Mouse (Mus musculus) induced T-regulatory cell, adult 2 months (primary cell): ENCODE data around the gene Acsf2.
A peak's percentile ranks its signal among the peaks of the same experiment; 100 is the strongest.

Experiments used
- DNase-seq: peaks from one replicate; pipeline ENCODE4 v3.0.0-alpha.2; 2012; ENCODE audit warnings: low read depth

The Acsf2 gene

GRCm38 (mm10) chr11:94548041-94548784 is 53.5 kb downstream of the Acsf2 start:
- DNase-seq = no peak

DNA sequence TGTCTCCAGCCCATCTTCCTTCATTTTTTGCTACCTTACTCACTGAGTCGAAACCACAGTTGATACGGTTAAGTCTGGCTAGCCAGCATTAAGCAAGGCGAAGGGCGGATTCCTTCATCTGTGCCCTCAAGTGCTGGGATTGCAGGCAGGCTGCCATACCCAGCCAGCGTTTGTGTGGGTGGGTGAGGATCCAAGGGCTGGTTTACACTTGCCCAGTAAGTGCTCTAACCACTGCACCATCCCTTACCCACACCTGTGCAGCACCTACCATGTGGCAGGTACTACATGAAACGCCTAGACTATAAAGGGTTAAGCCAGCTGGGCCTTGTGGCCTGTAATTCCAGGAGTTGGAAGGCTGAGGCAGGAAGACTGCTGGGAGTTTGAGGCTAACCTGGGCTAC is 54.4 kb downstream of the Acsf2 start:
- DNase-seq = no peak

DNA sequence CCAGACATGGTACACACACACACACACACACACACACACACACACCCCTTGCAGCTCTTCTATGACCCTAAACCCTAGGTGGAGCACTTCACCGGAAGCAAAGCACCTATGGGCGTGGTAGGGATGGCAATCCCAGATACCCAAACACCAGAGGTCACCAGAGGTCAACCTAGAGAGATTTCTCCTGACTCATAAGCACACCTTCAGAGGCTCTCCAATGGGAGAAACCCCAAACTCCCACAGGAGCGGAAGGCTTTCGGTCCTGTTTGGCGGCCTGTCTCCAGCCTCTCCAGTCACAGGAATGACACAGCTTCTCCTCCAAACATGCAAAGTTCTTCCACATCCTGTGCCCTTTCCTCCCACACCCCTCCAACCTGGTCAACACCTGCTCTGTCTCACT is 55.3 kb downstream of the Acsf2 start:
- DNase-seq = no peak

DNA sequence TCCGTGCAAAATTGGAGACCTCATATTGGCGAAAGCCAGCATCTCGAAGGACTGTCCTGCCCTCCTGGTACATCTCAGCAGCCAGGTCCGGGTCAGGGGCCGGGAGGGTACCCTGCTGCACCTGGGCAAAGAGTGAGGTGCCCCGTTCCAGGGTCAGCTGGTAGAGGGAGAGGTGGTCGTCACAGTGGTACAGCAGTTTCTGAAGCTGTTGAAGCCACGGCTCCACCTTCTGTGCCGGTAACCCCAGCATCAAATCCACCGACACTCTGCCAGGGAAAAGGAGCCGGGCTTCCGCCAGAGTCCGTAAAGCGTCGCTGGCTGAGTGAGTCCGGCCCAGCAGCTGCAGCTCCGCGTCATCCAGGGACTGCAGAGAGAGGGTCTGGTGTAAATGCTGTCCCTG is 57.2 kb downstream of the Acsf2 start:
- DNase-seq = no peak

GRCm38 (mm10) chr11:94543932-94544331 is 57.7 kb downstream of the Acsf2 start:
- DNase-seq = peak; percentile 70

DNA sequence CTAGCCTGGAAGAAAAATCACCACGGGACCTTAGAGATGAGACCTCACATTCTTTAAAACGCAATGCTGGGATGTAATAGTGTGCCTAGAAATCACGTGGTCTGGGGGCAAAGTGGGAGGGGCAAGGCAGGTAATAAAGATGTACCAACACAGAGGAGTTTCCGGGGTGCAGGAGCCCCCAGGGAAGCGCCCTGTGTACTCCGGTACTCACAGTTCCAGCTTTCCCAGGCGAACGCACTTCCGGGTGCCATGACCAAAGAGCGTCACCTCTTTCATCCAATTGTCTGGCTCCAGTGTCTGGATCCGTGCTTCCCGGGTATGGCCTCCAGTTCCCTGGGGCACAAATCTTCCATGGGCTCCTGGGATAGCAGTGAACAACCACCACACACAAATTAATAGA is 58.3 kb downstream of the Acsf2 start:
- DNase-seq = no peak

DNA sequence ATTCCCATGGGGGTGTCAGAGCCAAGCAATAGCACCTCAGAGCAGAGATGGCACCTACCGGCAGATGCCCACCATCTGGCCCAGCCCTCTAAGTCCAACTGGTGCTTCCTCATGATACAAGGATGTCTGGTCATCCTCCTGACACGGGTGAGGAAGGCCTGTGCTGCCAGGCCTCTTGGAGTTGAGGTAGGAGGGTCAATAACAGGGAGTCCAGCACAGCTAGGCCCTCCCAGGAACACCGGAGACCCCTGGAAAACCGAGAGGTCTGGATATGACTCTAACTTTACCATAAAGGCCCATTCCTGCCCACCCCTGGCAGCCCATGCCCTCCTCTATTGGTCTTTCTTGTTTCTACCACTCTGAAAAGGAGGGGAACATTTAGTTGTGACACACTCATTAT is 59.3 kb downstream of the Acsf2 start:
- no peak for DNase-seq

DNA sequence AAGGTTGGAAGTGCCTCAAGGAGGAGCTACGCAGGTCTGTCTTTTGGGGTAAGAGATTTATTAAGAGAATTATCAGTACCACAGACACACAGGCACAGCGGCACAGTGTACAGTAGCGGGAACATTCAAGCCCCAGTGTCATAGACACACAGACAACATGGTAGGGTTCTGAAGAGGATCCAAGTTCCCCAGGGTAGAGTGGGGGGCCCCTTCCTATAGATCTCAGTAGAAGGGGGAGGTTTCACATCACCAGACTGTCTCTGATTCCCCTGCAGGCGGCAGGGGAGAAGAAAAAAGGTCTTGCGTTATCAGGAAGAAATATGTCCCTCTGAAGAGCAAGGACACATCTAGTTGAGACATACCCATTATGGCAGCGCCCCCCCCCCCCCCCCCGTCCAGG is 61.9 kb downstream of the Acsf2 start:
- DNase-seq = no peak

GRCm38 (mm10) chr11:94538733-94539292 is 62.9 kb downstream of the Acsf2 start:
- no peak for DNase-seq

GRCm38 (mm10) chr11:94533171-94533570 is 68.5 kb downstream of the Acsf2 start:
- no peak for DNase-seq

DNA sequence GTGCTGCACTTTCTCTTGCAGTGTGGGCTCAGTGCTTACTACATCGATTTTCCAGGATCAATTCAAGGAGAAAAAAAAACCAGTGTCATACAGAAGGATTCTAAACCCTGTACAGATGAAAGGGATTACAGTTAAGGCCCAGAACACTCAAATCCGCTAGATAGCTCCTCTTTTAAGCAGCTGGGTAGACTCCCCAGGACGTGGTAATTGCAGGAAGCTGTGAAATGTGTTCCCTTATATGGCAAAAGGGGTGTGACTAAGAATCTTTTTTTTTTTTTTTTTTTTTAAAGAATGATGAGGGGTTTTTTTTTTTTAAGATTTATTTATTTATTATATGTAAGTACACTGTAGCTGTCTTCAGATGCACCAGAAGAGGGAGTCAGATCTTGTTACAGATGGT is 72.8 kb downstream of the Acsf2 start:
- DNase-seq = peak; percentile 26

DNA sequence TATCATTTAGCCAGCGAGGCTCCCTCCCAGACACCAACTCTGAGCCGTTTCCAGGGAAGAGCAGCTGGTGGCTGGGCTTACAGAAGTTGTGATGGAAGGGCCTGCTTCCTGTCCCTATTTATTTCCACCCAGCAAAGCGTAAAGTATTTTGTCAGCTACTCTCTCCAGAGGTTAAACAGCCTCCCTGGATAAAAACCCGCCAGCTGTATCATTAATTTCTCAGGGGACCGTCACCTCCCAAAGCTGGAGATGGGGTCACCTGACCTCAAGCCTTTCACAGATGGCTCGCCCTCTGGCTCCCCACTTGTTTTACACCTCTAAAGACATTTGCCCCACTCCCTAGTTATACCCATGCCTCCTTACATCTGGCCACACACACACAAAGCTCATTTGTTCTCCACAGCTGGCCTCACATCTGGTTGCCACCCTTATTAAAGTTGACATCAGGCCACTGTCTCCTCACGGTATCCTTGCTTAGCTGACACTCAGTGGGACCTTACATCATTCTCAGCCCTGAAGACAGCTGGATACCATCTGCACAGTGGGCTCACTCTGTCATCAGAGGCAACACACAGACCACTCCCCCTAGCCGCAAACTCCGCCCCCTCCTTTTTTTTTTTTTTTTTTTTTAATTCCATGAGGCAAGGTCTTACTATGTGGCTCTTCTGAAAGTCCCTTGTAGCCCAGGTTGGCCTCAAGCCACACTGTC is 75.3 kb downstream of the Acsf2 start:
- DNase-seq = peak; percentile 33

DNA sequence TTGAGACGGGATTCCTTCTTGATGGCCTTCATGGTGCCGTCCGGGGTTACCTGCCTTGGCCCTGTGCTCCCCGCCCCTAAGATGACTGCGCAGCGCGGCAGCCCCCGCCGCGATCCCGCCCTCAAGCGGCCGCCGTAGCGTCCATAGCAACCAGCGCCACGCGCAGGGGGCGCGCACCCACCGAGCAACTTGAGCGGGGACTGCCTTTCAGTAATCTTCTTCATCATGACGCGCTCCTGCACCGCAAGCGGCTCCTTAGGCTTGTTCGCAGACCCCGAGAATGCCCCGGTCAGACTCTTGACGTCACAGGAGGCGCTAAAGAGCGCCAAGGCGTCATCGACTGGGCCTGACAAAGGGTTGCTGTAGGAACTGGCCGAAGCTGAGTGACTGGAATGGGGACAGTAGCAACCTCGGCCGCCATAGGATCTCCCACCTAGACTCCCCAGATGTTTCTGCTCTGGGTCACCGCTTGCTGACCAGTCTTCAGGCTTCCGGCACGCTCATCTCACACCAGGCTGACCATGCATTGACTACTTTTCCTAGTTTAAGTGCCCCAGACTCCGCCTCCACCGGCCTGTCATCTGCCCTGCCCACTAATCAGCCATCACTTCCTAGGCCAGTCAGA is 80.3 kb downstream of the Acsf2 start, which contains the start of gene Mycbpap:
Mycbpap (minus strand) TSS at position 524 of the 625 bp plus-strand sequence.
- peak; percentile 50 for DNase-seq

- DNase-seq = no peak
Measured at GRCm38 (mm10) chr11:94513452-94513851, 88.2 kb downstream of the Acsf2 start.

DNA sequence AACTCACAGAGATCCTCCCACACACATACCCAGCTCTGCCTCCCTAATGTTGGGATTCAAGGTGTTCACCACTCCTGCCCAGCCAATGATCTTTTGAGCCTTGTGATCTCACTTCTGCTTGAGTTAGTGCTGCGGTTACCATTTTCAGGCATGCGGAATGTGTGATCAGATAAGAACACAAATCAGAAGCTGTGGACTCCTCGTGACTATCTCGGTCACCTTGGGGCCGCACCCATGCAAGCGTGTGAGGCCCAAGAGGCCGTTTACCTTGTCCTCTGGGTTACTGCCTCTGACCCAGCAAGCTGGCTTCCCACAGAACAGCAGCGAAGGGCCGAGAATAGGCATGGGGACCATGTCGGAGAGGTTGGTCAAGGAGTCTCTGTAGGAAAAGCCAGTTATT is 92.7 kb downstream of the Acsf2 start:
- no peak for DNase-seq
